Mouse (Mus musculus) liver, embryonic 16.5 days (tissue): ENCODE data around the gene Gm38392. TPM values are rescaled to one million over a fixed set of nuclear protein-coding genes. Genes with fewer than 3 reads are reported as not detected.

ENCODE experiments used
- ATAC-seq: fragments of 200-750 bp; cut with Nextera tagmentation; 2 replicates; pipeline ENCODE4 v1.8.0; 2017; ENCODE audit warnings: low read depth, mild to moderate bottlenecking, moderate number of reproducible peaks, moderate library complexity
- H3K27ac ChIP-seq: fragments of 300-500 bp; sonication (generic); 2 replicates; pipeline ENCODE4 v1.5.1; 2014; ENCODE audit warnings: mild to moderate bottlenecking, low read length
- H3K27me3 ChIP-seq: fragments of 300-500 bp; sonication (generic); 2 replicates; pipeline ENCODE4 v1.6.1; 2014; ENCODE audit warnings: low read depth, low read length, mixed read lengths; ENCODE audit not compliant: control insufficient read depth, insufficient read depth
- H3K36me3 ChIP-seq: fragments of 300-500 bp; sonication (generic); 2 replicates; pipeline ENCODE4 v1.6.1; 2014; ENCODE audit warnings: mild to moderate bottlenecking; ENCODE audit not compliant: control insufficient read depth, insufficient read depth
- H3K4me1 ChIP-seq: fragments of 300-500 bp; sonication (generic); 2 replicates; pipeline ENCODE4 v1.6.1; 2014; ENCODE audit warnings: low read depth, low read length, mixed read lengths; ENCODE audit not compliant: control insufficient read depth
- H3K4me2 ChIP-seq: fragments of 300-500 bp; sonication (generic); 2 replicates; pipeline ENCODE4 v1.6.1; 2014; ENCODE audit warnings: low read depth, low read length, mixed read lengths
- H3K4me3 ChIP-seq: fragments of 300-500 bp; sonication (generic); 2 replicates; pipeline ENCODE4 v1.5.1; 2014; ENCODE audit warnings: low read depth, mild to moderate bottlenecking, low read length
- H3K9ac ChIP-seq: fragments of 300-500 bp; sonication (generic); 2 replicates; pipeline ENCODE4 v1.6.1; 2014; ENCODE audit warnings: low read depth, low read length
- H3K9me3 ChIP-seq: fragments of 300-500 bp; sonication (generic); replicated peaks from 2 replicates; pipeline ENCODE4 v1.6.1; 2016; ENCODE audit warnings: low read length; ENCODE audit not compliant: control insufficient read depth
- WGBS: fragments of 180-500 bp; shearing (Covaris S2); extraction: QIAGEN DNeasy Blood & Tissue Kit; methylation state at CpG from one replicate; pipeline ENCODE4 v1.1.7; 2014; ENCODE audit not compliant: insufficient replicate concordance; 5-methylcytosine and 5-hydroxymethylcytosine counted together
- polyA plus RNA-seq: library from polyadenylated mRNA; unstranded; fragments of >200 nt; fragmentation: Nextera tagmentation; extraction: Ambion mirVana; gene quantifications from 2 replicates; pipeline ENCODE4 v1.2.1, GENCODE M21; 2015

Gene Gm38392
- polyA plus RNA-seq, 1 experiment from 2014 or later: not detected

- no peak overlapping the region for H3K9ac ChIP-seq
- no peak overlapping the region for H3K4me2 ChIP-seq
- ATAC-seq: no peak
- no peaks in the 10 kb centered on the region for H3K4me1 ChIP-seq
- H3K27ac ChIP-seq: no peak overlapping the region
- peaks cover 98% of the 10 kb centered on the region for H3K27me3 ChIP-seq
- no peaks in the 10 kb centered on the region for H3K9me3 ChIP-seq
- no peaks in the 10 kb centered on the region for H3K36me3 ChIP-seq
- H3K4me3 ChIP-seq: no peak overlapping the region
- WGBS: 11% methylated on average over 3 of the region's 3 CpGs
Measured at GRCm38 (mm10) chr3:88208226-88208720, 78.7 kb downstream of the Gm38392 start.

- no peaks in the 10 kb centered on the region for H3K4me1 ChIP-seq
- peaks cover 100% of the 10 kb centered on the region for H3K27me3 ChIP-seq
- no peaks in the 10 kb centered on the region for H3K36me3 ChIP-seq
- H3K4me2 ChIP-seq: no peak overlapping the region
- ATAC-seq: no peak
- H3K9ac ChIP-seq: no peak overlapping the region
- H3K9me3 ChIP-seq: no peaks in the 10 kb centered on the region
- no peak overlapping the region for H3K27ac ChIP-seq
- 4% methylated on average over 15 of the region's 15 CpGs for WGBS
- H3K4me3 ChIP-seq: no peak overlapping the region
Measured at GRCm38 (mm10) chr3:88207451-88208100, 79.4 kb downstream of the Gm38392 start.

GRCm38 (mm10) chr3:88206901-88207371, 80.1 kb downstream of the Gm38392 start:
- Histone ChIP-seq H3K9me3 (no peaks in the 10 kb centered on the region), H3K27me3 (peaks cover 100% of the 10 kb centered on the region), H3K4me1 (no peaks in the 10 kb centered on the region), H3K9ac (no peak overlapping the region), H3K4me2 (no peak overlapping the region), H3K4me3 (no peak overlapping the region), H3K27ac (no peak overlapping the region), H3K36me3 (no peaks in the 10 kb centered on the region)
- 3% methylated on average over 14 of the region's 14 CpGs for WGBS
- ATAC-seq: no peak

GRCm38 (mm10) chr3:88206500-88206899, 80.5 kb downstream of the Gm38392 start:
- 5% methylated on average over 3 of the region's 3 CpGs for WGBS

GRCm38 (mm10) chr3:88205563-88206491, 81.2 kb downstream of the Gm38392 start:
- Histone ChIP-seq H3K4me3 (no peak overlapping the region), H3K27ac (no peak overlapping the region), H3K36me3 (no peaks in the 10 kb centered on the region), H3K9ac (no peak overlapping the region), H3K9me3 (no peaks in the 10 kb centered on the region), H3K27me3 (peaks cover 100% of the 10 kb centered on the region), H3K4me2 (no peak overlapping the region), H3K4me1 (peaks cover 2% of the 10 kb centered on the region)
- ATAC-seq: no peak
- 7% methylated on average over 8 of the region's 8 CpGs for WGBS

More at GRCm38 (mm10) chr3:88206500-88206899, 80.5 kb downstream of the Gm38392 start:
- Histone ChIP-seq H3K9me3 (no peaks in the 10 kb centered on the region), H3K9ac (no peak overlapping the region), H3K27ac (no peak overlapping the region), H3K4me1 (no peaks in the 10 kb centered on the region), H3K4me2 (no peak overlapping the region), H3K27me3 (peaks cover 100% of the 10 kb centered on the region), H3K4me3 (no peak overlapping the region), H3K36me3 (no peaks in the 10 kb centered on the region)
- no peak for ATAC-seq

GRCm38 (mm10) chr3:88205176-88205562, 81.8 kb downstream of the Gm38392 start:
- Histone ChIP-seq H3K27me3 (peaks cover 100% of the 10 kb centered on the region), H3K36me3 (no peaks in the 10 kb centered on the region), H3K4me3 (no peak overlapping the region), H3K4me2 (no peak overlapping the region), H3K9ac (no peak overlapping the region), H3K27ac (no peak overlapping the region), H3K9me3 (no peaks in the 10 kb centered on the region), H3K4me1 (peaks cover 3% of the 10 kb centered on the region)
- WGBS: 1% methylated on average over 4 of the region's 4 CpGs
- no peak for ATAC-seq

- Histone ChIP-seq H3K4me2 (no peak overlapping the region), H3K36me3 (no peaks in the 10 kb centered on the region), H3K4me3 (no peak overlapping the region), H3K27me3 (peaks cover 100% of the 10 kb centered on the region), H3K27ac (no peak overlapping the region), H3K9ac (no peak overlapping the region), H3K9me3 (no peaks in the 10 kb centered on the region), H3K4me1 (peaks cover 3% of the 10 kb centered on the region)
- no peak for ATAC-seq
- WGBS: 15% methylated on average over 1 of the region's 1 CpGs
Measured at GRCm38 (mm10) chr3:88204751-88205150, 82.3 kb downstream of the Gm38392 start.

- Histone ChIP-seq H3K4me1 (peaks cover 3% of the 10 kb centered on the region), H3K36me3 (no peaks in the 10 kb centered on the region), H3K27me3 (peaks cover 100% of the 10 kb centered on the region), H3K27ac (no peak overlapping the region), H3K4me3 (no peak overlapping the region), H3K4me2 (no peak overlapping the region), H3K9me3 (no peaks in the 10 kb centered on the region), H3K9ac (no peak overlapping the region)
- ATAC-seq: no peak
- 4% methylated on average over 7 of the region's 7 CpGs for WGBS
Measured at GRCm38 (mm10) chr3:88203999-88204700, 82.9 kb downstream of the Gm38392 start.
